8 mouse cellular contexts compared by ENCODE assay signal in the genomic region with DNA sequence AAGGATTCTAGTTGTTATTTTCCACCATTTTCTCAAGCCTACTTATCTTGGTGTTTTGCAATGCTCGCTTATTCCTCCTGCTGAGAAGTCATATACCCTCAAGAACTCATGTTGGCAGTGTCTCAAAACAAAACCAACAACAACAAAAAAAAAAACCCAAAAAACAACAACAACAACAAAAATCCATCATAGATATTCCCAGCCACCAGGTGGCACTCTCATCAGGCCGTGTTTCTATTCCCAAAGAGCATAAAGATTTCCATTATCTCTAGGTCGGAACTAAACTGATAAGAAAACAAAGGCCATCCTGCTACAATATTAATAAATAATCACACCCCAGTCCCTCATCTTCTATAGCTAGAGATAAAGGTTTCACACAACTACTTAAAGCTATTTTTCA.
DNase-seq lines count a peak whose midpoint lies in the region; ATAC-seq and TF ChIP-seq lines count a peak whose summit lies in the region.

No protein-coding gene starts in this region.

- H3K27me3 ChIP-seq in heart, embryonic 10.5 days (ENCODE audit: insufficient read depth, poor library complexity, severe bottlenecking) = no peaks in the 10 kb centered on the region
- H3K27me3 ChIP-seq in stomach, postnatal 0 days (ENCODE audit: control insufficient read depth, insufficient read depth, low read length) = no peaks in the 10 kb centered on the region
- H3K27me3 ChIP-seq in midbrain, embryonic 11.5 days (ENCODE audit: control insufficient read depth, insufficient read depth, low read length) = no peaks in the 10 kb centered on the region

- ATAC-seq in stomach, postnatal 0 days (ENCODE audit: low FRiP score, low TSS enrichment) = no peak
- ATAC-seq in midbrain, embryonic 11.5 days (ENCODE audit: low FRiP score) = no peak

- peak; percentile 73 for TF ChIP-seq CTCF in stomach, postnatal 0 days (IDR thresholded peaks at IDR 0.05; ENCODE audit: low read depth)

- no peak overlapping the region for H3K27ac ChIP-seq in heart, embryonic 10.5 days
- no peak overlapping the region for H3K27ac ChIP-seq in stomach, postnatal 0 days (replicated peaks)
- H3K27ac ChIP-seq in midbrain, embryonic 11.5 days (ENCODE audit: low read depth, low read length) = no peak overlapping the region

- no peak overlapping the region for H3K4me3 ChIP-seq in heart, embryonic 10.5 days
- H3K4me3 ChIP-seq in stomach, postnatal 0 days (ENCODE audit: low read depth, low read length) = no peak overlapping the region
- no peak overlapping the region for H3K4me3 ChIP-seq in midbrain, embryonic 11.5 days (ENCODE audit: low read depth, low read length)

- intact Hi-C loops in heart, postnatal 14 days (cut with DNase I) = loop anchor here (2.0 to 5.0 kb wide), 2 partner anchors 95 to 116 kb away; no protein-coding TSS in a partner anchor
- intact Hi-C loops in left cerebral cortex, postnatal 36 days (cut with DNase I) = loop anchor here (5.0 kb wide), 1 partner anchor 95 kb away; no protein-coding TSS in a partner anchor

- H3K36me3 ChIP-seq in heart, embryonic 10.5 days = peaks cover 84% of the 10 kb centered on the region
- H3K36me3 ChIP-seq in stomach, postnatal 0 days (ENCODE audit: control insufficient read depth, insufficient read depth, low read length) = peaks cover 29% of the 10 kb centered on the region
- H3K36me3 ChIP-seq in midbrain, embryonic 11.5 days (ENCODE audit: control insufficient read depth, insufficient read depth, low read length) = peaks cover 32% of the 10 kb centered on the region

- no peaks in the 10 kb centered on the region for H3K9me3 ChIP-seq in heart, embryonic 10.5 days
- H3K9me3 ChIP-seq in stomach, postnatal 0 days (ENCODE audit: control insufficient read depth, low read length) = no peaks in the 10 kb centered on the region
- no peaks in the 10 kb centered on the region for H3K9me3 ChIP-seq in midbrain, embryonic 11.5 days (ENCODE audit: control insufficient read depth, low read length)

- 71% methylated on average over 3 of the region's 3 CpGs for WGBS in heart, embryonic 10.5 days
- WGBS in stomach, postnatal 0 days = 62% methylated on average over 3 of the region's 3 CpGs
- WGBS in midbrain, embryonic 11.5 days = 79% methylated on average over 3 of the region's 3 CpGs

- H3K4me1 ChIP-seq in heart, embryonic 10.5 days = no peaks in the 10 kb centered on the region
- no peaks in the 10 kb centered on the region for H3K4me1 ChIP-seq in stomach, postnatal 0 days (replicated peaks; ENCODE audit: control insufficient read depth, insufficient read depth)
- no peaks in the 10 kb centered on the region for H3K4me1 ChIP-seq in midbrain, embryonic 11.5 days (ENCODE audit: control insufficient read depth, insufficient read depth, low read length)

- H3K4me2 ChIP-seq in stomach, postnatal 0 days (replicated peaks; ENCODE audit: low read depth) = no peak overlapping the region
- H3K4me2 ChIP-seq in midbrain, embryonic 11.5 days = no peak overlapping the region

- no peak for TF ChIP-seq EP300 in stomach, postnatal 0 days (optimal IDR thresholded peaks at IDR 0.05)

- DNase-seq in heart, adult 18-20 months = peak; percentile 13 to 56
- DNase-seq in heart, embryonic 10.5 days (ENCODE audit: low spot score) = no peak
- peak; percentile 20 for DNase-seq in urinary bladder, postnatal 14 days (ENCODE audit: low spot score)
- DNase-seq in urinary bladder, postnatal 10 days (ENCODE audit: low spot score) = no peak
- peak; percentile 17 to 30 for DNase-seq in heart, postnatal 14 days
- DNase-seq in stomach, postnatal 0 days (ENCODE audit: low spot score) = no peak
- DNase-seq in left cerebral cortex, postnatal 36 days (ENCODE audit: low spot score in 2 of 2) = no peak
- no peak for DNase-seq in midbrain, embryonic 11.5 days (ENCODE audit: low spot score, missing footprints)

- H3K9ac ChIP-seq in stomach, postnatal 0 days (ENCODE audit: low read length) = no peak overlapping the region
- H3K9ac ChIP-seq in midbrain, embryonic 11.5 days (ENCODE audit: low read length) = no peak overlapping the region

Comparison
In these comparisons a context has a peak if more than half of its experiments do, and no peak if none do; other contexts are left out.
1. DNase-seq: peak in heart, adult 18-20 months (2 of 2), urinary bladder, postnatal 14 days (single experiment) and heart, postnatal 14 days (2 of 2); none in heart, embryonic 10.5 days (single experiment), urinary bladder, postnatal 10 days (single experiment), stomach, postnatal 0 days (single experiment), left cerebral cortex, postnatal 36 days (0 of 2) and midbrain, embryonic 11.5 days (single experiment).